Mouse (Mus musculus) lung, adult 2 months (tissue): ENCODE measurements at regions not wholly inside any gene's neighbourhood (a gene's known extent, or its start where the extent isn't known, plus 50 kb on each side); places are given as distances from the start of the nearest gene placed in this dataset.

Experiments used
- DNase-seq: peaks from one replicate; pipeline ENCODE4 v3.0.0; 2022
- H3K4me1 ChIP-seq: fragments of 200-500 bp; 2 replicates; pipeline ENCODE4 v1.6.1; 2011; ENCODE audit warnings: low read length; ENCODE audit not compliant: control insufficient read depth, insufficient read depth
- H3K4me3 ChIP-seq: fragments of 200-500 bp; replicated peaks from 2 replicates; pipeline ENCODE3; 2011; ENCODE audit warnings: low read depth, mild to moderate bottlenecking, control low read depth, low read length; ENCODE audit errors: extremely low read depth
- CTCF ChIP-seq: fragments of 200-500 bp; IDR thresholded peaks from 2 replicates; pipeline ENCODE4 v1.5.1; 2011; ENCODE audit warnings: mild to moderate bottlenecking, low read length, control low read depth; ENCODE audit not compliant: insufficient read depth
- POLR2A ChIP-seq: fragments of 200-500 bp; IDR thresholded peaks from 2 replicates; pipeline ENCODE4 v1.6.1; 2011; ENCODE audit warnings: low read depth, mild to moderate bottlenecking, control low read depth, low read length, borderline replicate concordance; ENCODE audit errors: extremely low read depth
- WGBS: fragments of 180-500 bp; shearing (Covaris S2); methylation state at CpG from one replicate; pipeline ENCODE4 v1.1.7; 2018; 5-methylcytosine and 5-hydroxymethylcytosine counted together

DNA sequence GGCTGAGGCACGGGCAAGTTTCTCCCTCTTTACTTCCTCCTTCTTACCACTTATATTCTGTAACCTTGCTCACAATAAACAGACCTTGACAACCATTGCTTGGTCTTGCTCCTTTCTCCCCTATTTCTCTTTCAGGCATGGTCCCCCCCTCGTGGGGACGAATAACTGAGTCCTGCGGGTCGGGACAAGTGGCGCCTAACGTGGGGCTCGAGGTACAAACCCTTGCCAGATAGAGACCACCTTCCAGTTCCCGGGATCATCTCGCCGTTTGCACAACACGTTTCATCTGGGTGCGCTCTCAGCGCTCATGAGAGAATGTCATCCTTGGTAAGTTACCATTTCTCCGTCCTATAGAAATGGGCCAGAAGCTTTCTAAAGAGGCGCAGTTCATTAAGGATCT is 79.6 kb upstream of the Foxn3 start:
- WGBS: 95% methylated on average over 16 of the region's 16 CpGs
- H3K4me3 ChIP-seq: no peak overlapping the region
- no peaks in the 10 kb centered on the region for H3K4me1 ChIP-seq
- no peak for TF ChIP-seq POLR2A
- no peak for TF ChIP-seq CTCF
- DNase-seq: no peak

DNA sequence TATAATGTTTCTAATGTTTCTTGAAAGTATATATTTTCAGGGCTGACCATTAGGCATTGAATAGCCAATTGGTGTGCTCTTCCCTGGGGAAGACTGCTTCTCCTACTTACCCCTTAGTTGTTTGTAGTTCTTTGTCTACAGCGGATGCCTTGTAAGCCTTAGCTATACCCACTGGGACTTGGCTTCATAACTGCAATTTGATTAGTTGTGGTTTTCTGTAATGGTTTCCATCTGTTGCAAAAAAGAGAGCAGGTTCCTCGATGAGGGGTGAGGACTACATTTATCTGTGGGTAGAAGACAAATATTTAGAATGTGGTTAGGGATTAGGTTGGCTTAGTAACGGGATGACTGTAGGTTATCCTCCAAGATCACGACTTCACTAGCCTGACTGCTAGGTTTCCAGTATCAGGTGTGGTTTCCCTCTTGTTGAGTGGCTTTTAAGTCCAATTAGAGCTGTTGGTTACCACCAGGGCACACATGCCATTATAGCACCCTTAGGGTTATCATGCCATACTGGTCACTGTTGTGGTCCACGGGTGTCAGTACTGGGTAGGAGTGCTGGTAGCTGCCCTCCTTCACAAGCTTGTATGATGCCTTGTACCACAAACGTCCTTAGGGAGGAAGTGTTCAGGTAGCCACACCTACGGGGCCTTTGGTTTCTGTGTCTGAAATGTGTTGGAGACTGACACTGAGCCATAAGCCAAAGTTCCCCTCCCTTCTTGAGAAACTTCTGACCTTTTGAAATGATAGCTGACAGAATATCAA is 78.9 kb upstream of the Foxn3 start:
- TF ChIP-seq CTCF (no peak), POLR2A (no peak)
- H3K4me3 ChIP-seq: no peak overlapping the region
- no peaks in the 10 kb centered on the region for H3K4me1 ChIP-seq
- WGBS: 77% methylated on average over 7 of the region's 7 CpGs
- DNase-seq: no peak

DNA sequence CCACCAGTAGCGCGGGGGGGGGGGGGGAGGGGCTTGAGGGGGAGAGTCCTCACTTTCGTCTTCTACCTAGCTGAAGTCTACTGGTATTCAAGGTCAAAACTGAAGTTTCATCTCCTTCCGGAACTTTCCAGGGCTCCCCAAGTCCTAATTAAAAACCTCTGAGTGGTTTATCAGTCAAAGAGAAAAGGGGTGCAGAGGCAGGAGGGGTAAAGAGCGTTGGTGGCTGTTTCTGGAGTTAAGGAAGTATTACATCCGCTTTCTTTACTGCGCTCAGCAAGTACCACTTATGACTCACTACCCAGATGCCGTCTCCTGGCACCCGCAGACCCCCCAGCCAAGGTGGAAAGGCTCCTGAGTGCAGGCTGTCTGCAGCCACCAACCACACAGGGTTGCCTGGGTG is 77.9 kb upstream of the Foxn3 start:
- no peak overlapping the region for H3K4me3 ChIP-seq
- DNase-seq: no peak

GRCm38 (mm10) chr12:99640214-99641151 is 77.1 kb upstream of the Foxn3 start:
- no peak for DNase-seq
- no peaks in the 10 kb centered on the region for H3K4me1 ChIP-seq
- TF ChIP-seq CTCF (no peak), POLR2A (no peak)
- peak overlapping the region; percentile 3 for H3K4me3 ChIP-seq
- WGBS: 28% methylated on average over 18 of the region's 18 CpGs

More for the DNA sequence above, 77.9 kb upstream of the Foxn3 start:
- no peaks in the 10 kb centered on the region for H3K4me1 ChIP-seq
- WGBS: 30% methylated on average over 7 of the region's 9 CpGs
- no peak for TF ChIP-seq CTCF
- TF ChIP-seq POLR2A: no peak

DNA sequence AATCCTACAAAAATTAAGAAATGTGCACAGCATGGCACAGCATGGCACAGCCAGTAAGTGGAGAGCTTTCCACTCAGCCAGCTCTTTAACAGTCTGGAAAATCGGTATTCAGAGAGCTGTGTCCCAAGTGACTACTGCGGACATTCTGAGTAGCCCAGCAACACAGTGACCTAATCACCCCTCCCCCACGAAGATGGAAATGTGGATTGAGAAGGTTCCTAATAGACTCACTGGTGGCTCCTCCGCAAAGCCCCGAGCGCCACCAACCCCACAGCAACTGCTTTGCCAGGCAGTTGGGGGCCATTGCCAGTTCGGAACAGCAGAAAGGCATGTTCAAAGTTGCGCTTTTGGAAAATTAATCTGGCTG is 76.4 kb upstream of the Foxn3 start:
- TF ChIP-seq CTCF (no peak), POLR2A (no peak)
- Histone ChIP-seq H3K4me3 (no peak overlapping the region), H3K4me1 (no peaks in the 10 kb centered on the region)
- 58% methylated on average over 8 of the region's 8 CpGs for WGBS
- no peak for DNase-seq

DNA sequence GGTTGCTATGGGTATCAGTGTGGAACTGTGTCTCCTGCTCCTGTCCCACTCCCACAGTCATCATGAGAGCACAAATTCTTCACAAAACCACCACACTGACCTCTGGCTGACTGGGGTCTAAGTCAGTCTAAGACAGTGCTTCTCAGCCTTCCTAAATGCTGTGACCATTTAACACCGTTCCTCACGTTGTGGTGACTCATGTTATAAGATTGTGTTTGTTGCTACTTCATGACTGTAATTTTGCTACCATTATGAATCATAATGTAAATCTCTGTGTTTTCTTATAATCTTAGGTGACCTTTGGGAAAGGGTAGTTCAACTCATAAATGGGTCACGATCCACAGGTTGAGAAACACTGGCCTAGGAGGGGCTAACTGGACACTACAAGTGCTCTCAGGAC is 75.7 kb upstream of the Foxn3 start:
- Histone ChIP-seq H3K4me1 (no peaks in the 10 kb centered on the region), H3K4me3 (no peak overlapping the region)
- no peak for DNase-seq
- TF ChIP-seq CTCF: no peak
- no peak for TF ChIP-seq POLR2A
- 76% methylated on average over 3 of the region's 3 CpGs for WGBS

- no peak for TF ChIP-seq CTCF
- no peak for TF ChIP-seq POLR2A
- no peaks in the 10 kb centered on the region for H3K4me1 ChIP-seq
- DNase-seq: no peak
- no peak overlapping the region for H3K4me3 ChIP-seq
- 86% methylated on average over 5 of the region's 5 CpGs for WGBS
These were observed 74.6 kb upstream of the Foxn3 start for GRCm38 (mm10) chr12:99637986-99638385.

GRCm38 (mm10) chr12:99636234-99636633 is 72.9 kb upstream of the Foxn3 start:
- TF ChIP-seq POLR2A (no peak), CTCF (no peak)
- no peak for DNase-seq
- Histone ChIP-seq H3K4me1 (no peaks in the 10 kb centered on the region), H3K4me3 (no peak overlapping the region)
- WGBS: 81% methylated on average over 3 of the region's 3 CpGs

DNA sequence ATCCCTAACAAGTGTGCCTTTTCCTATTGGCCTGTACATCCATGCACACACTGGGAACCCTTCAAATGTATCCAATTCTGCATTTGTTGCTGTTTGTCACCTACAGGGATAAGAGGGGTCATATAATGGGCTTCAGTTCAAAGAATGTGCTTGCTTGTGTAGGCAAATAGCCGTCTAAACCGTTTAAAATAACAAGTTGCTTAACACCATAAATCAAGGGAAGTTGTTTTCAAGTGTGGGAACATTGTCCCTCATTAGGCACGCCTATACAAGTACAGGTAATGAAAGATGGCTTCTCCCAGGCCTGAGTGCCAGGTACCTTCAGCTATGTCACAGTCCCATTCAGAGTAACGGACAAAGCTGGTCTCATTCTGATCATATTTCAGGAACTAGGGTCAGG is 72.0 kb upstream of the Foxn3 start:
- WGBS: 62% methylated on average over 4 of the region's 4 CpGs
- Histone ChIP-seq H3K4me3 (no peak overlapping the region), H3K4me1 (no peaks in the 10 kb centered on the region)
- DNase-seq: no peak
- no peak for TF ChIP-seq POLR2A
- TF ChIP-seq CTCF: no peak
